Mouse (Mus musculus) liver, postnatal 0 days (tissue): ENCODE measurements around the gene Celsr1.

ENCODE experiments used
- CTCF ChIP-seq: sonication (generic); IDR thresholded peaks from 2 replicates; pipeline ENCODE4 v1.5.1; 2016; ENCODE audit warnings: antibody characterized with exemption, low read depth
- EP300 ChIP-seq: IDR thresholded peaks from 2 replicates; pipeline ENCODE4 v1.6.1; 2016; ENCODE audit warnings: antibody characterized with exemption, low read depth, mild to moderate bottlenecking

DNA sequence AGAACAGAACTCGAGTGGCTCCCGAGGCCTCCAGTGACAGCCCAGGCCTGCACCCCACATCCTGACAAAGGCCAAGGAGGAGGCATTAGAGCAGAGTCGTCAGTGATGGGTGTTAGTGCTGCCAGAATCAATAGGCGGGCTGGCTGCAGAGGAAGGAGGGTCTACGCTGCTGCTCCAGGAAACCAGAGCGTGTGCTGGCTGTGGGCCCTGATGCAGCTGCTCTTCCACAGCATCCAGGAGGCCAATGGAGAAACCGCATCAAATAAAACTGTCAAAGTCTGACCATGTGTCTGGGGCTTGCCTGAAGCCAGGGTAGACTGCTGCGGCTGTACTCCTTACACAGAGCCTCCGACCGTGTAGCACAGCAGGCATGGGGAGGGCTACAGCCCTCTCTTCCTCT, 136.5 kb downstream of the Celsr1 start:
- TF ChIP-seq CTCF: no peak
- no peak for TF ChIP-seq EP300
